Mouse (Mus musculus) embryo, embryonic 10.5 days (tissue): ENCODE data around the gene Gm853.

Source experiments
- DNase-seq: peaks from one replicate; pipeline ENCODE4 v3.0.0-alpha.2; 2015; ENCODE audit warnings: low spot score

Gm853 gene

DNA sequence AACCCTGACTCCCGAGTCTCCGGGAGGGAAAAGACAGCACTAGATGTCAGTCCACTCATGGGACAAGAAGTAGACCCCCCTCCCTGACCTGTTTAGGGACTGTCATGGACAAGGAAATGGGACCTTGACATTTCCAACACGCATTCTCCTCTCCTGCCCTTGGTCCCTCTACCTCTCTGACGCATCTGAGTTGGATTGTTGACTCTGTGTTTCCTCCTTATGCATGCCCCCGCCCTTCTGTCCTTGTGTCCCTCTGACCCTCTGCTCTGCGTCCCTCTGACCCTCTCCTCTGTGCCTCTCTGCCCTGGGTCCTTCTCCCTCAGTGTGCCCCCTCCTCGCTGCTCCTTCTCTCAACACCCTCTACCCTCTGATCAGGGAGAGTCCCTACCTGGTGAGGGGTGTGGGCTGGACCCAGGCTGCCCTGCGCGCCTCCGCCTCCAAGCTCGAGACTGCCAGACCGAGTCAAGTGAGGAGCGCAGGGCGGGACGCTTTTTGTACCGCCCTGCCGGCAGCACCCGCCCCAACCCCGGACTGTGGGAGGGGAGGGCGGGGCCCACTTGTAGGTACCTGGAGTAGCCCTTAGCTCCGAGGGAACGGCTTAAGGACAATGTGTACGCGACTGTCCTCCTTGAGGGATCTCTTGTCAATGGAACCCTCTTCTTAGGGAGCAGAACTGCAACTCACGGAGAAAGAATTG lies 47.7 kb downstream of the Gm853 start:
- peak; percentile 69 for DNase-seq

- DNase-seq: no peak
These were observed 48.3 kb downstream of the Gm853 start for GRCm38 (mm10) chr4:130173911-130174311.

DNA sequence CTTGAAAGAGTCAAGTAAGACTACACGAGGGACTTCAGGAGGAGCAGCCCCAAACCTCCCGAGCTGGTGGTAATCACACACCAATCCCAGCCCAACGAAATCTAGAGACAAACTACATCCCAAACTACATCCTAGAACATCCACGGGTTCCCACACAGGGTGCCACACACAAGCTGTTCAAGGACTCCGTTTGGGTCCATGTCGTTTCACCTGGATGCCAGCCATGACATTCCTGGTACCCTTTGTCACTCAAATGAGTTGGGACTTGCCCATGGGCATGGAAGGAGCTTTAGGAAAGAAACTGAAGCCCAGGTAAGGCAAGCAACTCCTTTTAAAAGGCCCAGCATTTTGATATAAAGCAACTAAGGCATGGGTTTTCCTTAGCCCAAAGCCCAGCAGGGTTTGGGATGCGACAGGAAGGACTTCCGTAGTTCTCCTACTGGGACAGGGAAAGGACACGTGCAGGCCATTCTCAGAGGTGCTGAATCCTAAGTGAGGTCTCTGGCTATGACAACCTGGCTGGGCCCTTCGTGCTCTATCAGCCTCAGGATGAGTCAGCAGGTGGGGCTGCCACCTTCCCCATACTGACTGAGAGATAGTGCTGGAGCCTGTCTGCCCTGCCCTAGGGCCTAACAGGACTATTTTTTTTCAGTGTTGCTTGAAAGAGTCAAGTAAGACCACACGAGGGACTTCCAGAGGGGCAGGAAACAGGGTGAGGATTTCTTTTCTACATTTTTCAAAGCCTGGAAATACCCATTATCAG lies 49.0 kb downstream of the Gm853 start:
- DNase-seq: no peak

- peak; percentile 67 for DNase-seq
These were observed 50.0 kb downstream of the Gm853 start for GRCm38 (mm10) chr4:130171951-130172765.

GRCm38 (mm10) chr4:130170362-130170761 lies 51.8 kb downstream of the Gm853 start:
- no peak for DNase-seq

GRCm38 (mm10) chr4:130169411-130169971 lies 52.7 kb downstream of the Gm853 start:
- DNase-seq: no peak

- DNase-seq: peak; percentile 51
These were observed 53.7 kb downstream of the Gm853 start for GRCm38 (mm10) chr4:130168280-130169183.

- no peak for DNase-seq
These were observed 54.4 kb downstream of the Gm853 start for GRCm38 (mm10) chr4:130167814-130168213.

- no peak for DNase-seq
These were observed 54.9 kb downstream of the Gm853 start for GRCm38 (mm10) chr4:130167321-130167720.

DNA sequence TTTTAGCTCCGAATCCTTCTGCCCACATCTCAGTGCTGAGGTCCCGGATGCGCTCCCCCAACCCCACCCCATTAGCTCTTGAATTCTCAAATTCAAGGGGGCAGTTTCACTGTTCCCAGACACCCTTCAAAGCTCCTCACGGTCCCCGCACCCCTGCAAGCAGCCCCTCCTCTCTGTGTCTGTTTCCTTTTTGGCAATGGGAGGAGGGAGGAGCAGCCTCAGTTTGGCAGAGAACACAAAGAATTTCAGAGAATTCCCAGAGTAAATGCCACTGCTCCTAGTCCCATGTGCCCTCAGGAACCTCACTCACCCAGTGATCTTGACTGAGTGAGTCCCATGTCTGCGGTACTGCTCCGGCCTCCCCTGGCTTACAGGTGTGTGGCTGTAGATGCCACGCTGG lies 55.6 kb downstream of the Gm853 start:
- DNase-seq: no peak

- DNase-seq: no peak
These were observed 56.1 kb downstream of the Gm853 start for GRCm38 (mm10) chr4:130166061-130166460.

GRCm38 (mm10) chr4:130164121-130164520 lies 58.1 kb downstream of the Gm853 start:
- no peak for DNase-seq

GRCm38 (mm10) chr4:130163391-130163861 lies 58.8 kb downstream of the Gm853 start:
- DNase-seq: peak; percentile 38

DNA sequence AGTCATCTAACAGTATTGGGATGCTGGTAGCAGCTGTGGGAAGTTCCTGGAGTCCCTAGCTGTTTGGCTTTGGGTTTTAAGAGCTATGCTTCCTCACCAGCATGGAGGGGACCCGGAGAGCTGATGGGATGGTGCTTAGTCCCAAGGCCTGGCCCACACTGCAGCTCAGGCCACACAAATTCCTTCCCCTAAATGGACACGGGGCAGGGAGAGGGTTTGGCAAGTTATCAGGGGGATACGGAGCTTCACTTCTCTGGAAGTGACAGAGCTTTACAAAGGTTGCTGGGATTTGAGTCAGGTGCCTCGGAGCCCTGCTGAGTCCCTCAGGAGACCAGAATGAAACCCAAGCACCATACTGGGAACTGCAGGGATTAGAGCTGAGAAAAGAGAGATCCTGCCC lies 60.9 kb downstream of the Gm853 start:
- no peak for DNase-seq
